Mouse (Mus musculus) stomach, embryonic 16.5 days (tissue): ENCODE data around the gene Ephb3. TPM values are rescaled to one million over a fixed set of nuclear protein-coding genes. Genes with fewer than 3 reads are reported as not detected.
A peak's percentile ranks its signal among the peaks of the same experiment; 100 is the strongest.

Source experiments
- ATAC-seq: fragments of 200-750 bp; cut with Nextera tagmentation; 2 replicates; pipeline ENCODE4 v1.8.0; 2017; ENCODE audit warnings: moderate number of reproducible peaks, moderate TSS enrichment; ENCODE audit not compliant: insufficient read depth, low FRiP score
- H3K27ac ChIP-seq: fragments of 300-500 bp; sonication (generic); 2 replicates; pipeline ENCODE4 v1.5.1; 2014; ENCODE audit warnings: low read length
- H3K27me3 ChIP-seq: fragments of 300-500 bp; sonication (generic); 2 replicates; pipeline ENCODE4 v1.6.1; 2014; ENCODE audit warnings: low read length, control low read depth, mixed read lengths; ENCODE audit not compliant: control insufficient read depth, insufficient read depth
- H3K36me3 ChIP-seq: fragments of 300-500 bp; sonication (generic); 2 replicates; pipeline ENCODE4 v1.6.1; 2014; ENCODE audit warnings: low read length; ENCODE audit not compliant: control insufficient read depth, insufficient read depth
- H3K4me1 ChIP-seq: fragments of 300-500 bp; sonication (generic); 2 replicates; pipeline ENCODE4 v1.6.1; 2014; ENCODE audit warnings: low read length, control low read depth, mixed read lengths; ENCODE audit not compliant: control insufficient read depth, insufficient read depth
- H3K4me2 ChIP-seq: fragments of 300-500 bp; sonication (generic); 2 replicates; pipeline ENCODE4 v1.6.1; 2014; ENCODE audit warnings: low read depth, low read length, mixed read lengths
- H3K4me3 ChIP-seq: fragments of 300-500 bp; sonication (generic); replicated peaks from 2 replicates; pipeline ENCODE4 v1.5.1; 2014; ENCODE audit warnings: mild to moderate bottlenecking, low read length
- H3K9ac ChIP-seq: fragments of 300-500 bp; sonication (generic); 2 replicates; pipeline ENCODE4 v1.6.1; 2014; ENCODE audit warnings: low read length
- H3K9me3 ChIP-seq: fragments of 300-500 bp; sonication (generic); replicated peaks from 2 replicates; pipeline ENCODE4 v1.6.1; 2016; ENCODE audit warnings: low read length, control low read depth; ENCODE audit not compliant: control insufficient read depth
- WGBS: fragments of 180-500 bp; shearing (Covaris S2); extraction: QIAGEN DNeasy Blood & Tissue Kit; methylation state at CpG from one replicate; pipeline ENCODE4 v1.1.7; 2014; 5-methylcytosine and 5-hydroxymethylcytosine counted together
- polyA plus RNA-seq: library from polyadenylated mRNA; unstranded; fragments of >200 nt; fragmentation: Nextera tagmentation; extraction: Ambion mirVana; gene quantifications from 2 replicates; pipeline ENCODE4 v1.2.1, GENCODE M21; 2015

Gene Ephb3
- polyA plus RNA-seq, 1 experiment from 2014 or later = 20.6 TPM

DNA sequence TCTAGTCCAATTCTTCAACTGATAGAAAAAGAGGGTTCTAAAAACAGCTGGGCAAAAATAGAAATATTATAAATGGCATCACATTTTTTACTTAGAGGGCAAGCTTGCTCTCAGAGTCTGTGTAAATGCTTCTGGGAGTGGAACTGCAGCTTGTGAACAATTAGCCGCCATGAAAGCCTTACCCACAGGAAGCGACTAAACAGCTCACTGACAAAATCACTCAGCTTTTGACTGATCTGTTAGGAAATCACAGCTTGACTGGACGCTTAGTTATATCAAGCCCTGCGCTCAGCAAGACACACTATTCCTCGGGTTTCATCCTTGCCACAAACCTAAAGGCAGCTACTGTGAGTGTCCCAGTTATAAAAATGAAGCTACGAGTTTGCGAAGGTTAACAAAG, 17.0 kb upstream of the Ephb3 start:
- no peaks in the 10 kb centered on the region for H3K36me3 ChIP-seq
- H3K4me1 ChIP-seq = no peaks in the 10 kb centered on the region
- no peak overlapping the region for H3K4me3 ChIP-seq
- H3K9me3 ChIP-seq = no peaks in the 10 kb centered on the region
- WGBS = 39% methylated on average over 7 of the region's 7 CpGs
- H3K4me2 ChIP-seq = no peak overlapping the region
- no peaks in the 10 kb centered on the region for H3K27me3 ChIP-seq
- no peak overlapping the region for H3K9ac ChIP-seq
- H3K27ac ChIP-seq = no peak overlapping the region
- no peak for ATAC-seq

DNA sequence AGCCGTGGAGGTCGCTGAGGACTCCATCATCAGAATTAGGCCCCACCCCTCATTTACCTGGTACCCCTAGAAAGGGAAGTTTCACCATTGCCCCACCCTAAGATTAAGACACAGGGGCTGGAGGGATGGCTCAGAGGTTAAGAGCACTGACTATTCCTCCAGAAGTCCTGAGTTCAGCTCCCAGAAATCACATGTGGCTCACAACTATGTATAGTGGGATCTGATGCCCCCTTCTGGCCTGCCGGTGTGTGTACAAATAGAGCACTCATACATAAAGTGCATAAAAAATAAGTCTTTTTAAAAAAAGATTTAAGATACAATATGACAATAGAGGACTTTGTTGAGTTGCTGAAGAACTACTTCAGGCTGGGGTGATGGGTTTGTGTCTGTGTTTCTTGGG, 16.2 kb upstream of the Ephb3 start:
- Histone ChIP-seq H3K4me1 (no peaks in the 10 kb centered on the region), H3K4me2 (no peak overlapping the region), H3K36me3 (no peaks in the 10 kb centered on the region), H3K4me3 (no peak overlapping the region), H3K27me3 (no peaks in the 10 kb centered on the region), H3K9me3 (no peaks in the 10 kb centered on the region), H3K9ac (no peak overlapping the region), H3K27ac (no peak overlapping the region)
- ATAC-seq = no peak
- WGBS = 83% methylated on average over 3 of the region's 3 CpGs

DNA sequence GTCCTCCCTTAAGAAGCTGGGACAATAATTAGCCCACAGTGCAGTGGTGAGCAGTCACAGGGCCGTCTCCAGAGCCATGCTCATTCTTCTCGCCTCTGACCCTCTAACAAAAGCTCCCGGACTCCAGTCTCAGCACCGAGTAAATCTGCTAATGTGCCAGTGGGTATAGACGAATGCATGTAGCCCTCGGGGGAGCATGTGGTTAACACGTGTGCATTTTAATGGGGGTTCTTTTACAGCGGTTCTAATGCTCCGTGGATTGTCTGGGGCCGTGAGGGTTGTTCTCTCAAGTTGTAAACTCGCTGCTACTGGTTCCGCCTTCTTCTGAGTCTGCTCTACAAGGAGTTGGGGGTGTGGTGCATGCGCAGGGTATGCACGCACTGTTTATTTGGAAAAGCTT, 13.0 kb upstream of the Ephb3 start:
- Histone ChIP-seq H3K9ac (no peak overlapping the region), H3K27me3 (no peaks in the 10 kb centered on the region), H3K4me1 (no peaks in the 10 kb centered on the region), H3K9me3 (no peaks in the 10 kb centered on the region), H3K36me3 (no peaks in the 10 kb centered on the region), H3K27ac (no peak overlapping the region), H3K4me2 (no peak overlapping the region), H3K4me3 (no peak overlapping the region)
- ATAC-seq = no peak
- WGBS = 74% methylated on average over 14 of the region's 14 CpGs

GRCm38 (mm10) chr16:21192509-21193354, 11.8 kb upstream of the Ephb3 start:
- no peak overlapping the region for H3K27ac ChIP-seq
- no peaks in the 10 kb centered on the region for H3K27me3 ChIP-seq
- H3K9ac ChIP-seq = no peak overlapping the region; the same call in 1 of the 2 replicates
- H3K4me1 ChIP-seq = no peaks in the 10 kb centered on the region
- no peaks in the 10 kb centered on the region for H3K9me3 ChIP-seq
- 26% methylated on average over 7 of the region's 7 CpGs for WGBS
- H3K4me2 ChIP-seq = no peak overlapping the region
- no peaks in the 10 kb centered on the region for H3K36me3 ChIP-seq
- ATAC-seq = peak; percentile 53; the same call in 1 of the 2 replicates
- no peak overlapping the region for H3K4me3 ChIP-seq

GRCm38 (mm10) chr16:21194182-21194581, 10.4 kb upstream of the Ephb3 start:
- ATAC-seq = no peak
- H3K27ac ChIP-seq = no peak overlapping the region
- no peaks in the 10 kb centered on the region for H3K27me3 ChIP-seq
- no peak overlapping the region for H3K4me3 ChIP-seq
- H3K9ac ChIP-seq = no peak overlapping the region
- H3K4me2 ChIP-seq = no peak overlapping the region
- 84% methylated on average over 12 of the region's 12 CpGs for WGBS
- H3K36me3 ChIP-seq = no peaks in the 10 kb centered on the region
- H3K9me3 ChIP-seq = no peaks in the 10 kb centered on the region
- no peaks in the 10 kb centered on the region for H3K4me1 ChIP-seq

DNA sequence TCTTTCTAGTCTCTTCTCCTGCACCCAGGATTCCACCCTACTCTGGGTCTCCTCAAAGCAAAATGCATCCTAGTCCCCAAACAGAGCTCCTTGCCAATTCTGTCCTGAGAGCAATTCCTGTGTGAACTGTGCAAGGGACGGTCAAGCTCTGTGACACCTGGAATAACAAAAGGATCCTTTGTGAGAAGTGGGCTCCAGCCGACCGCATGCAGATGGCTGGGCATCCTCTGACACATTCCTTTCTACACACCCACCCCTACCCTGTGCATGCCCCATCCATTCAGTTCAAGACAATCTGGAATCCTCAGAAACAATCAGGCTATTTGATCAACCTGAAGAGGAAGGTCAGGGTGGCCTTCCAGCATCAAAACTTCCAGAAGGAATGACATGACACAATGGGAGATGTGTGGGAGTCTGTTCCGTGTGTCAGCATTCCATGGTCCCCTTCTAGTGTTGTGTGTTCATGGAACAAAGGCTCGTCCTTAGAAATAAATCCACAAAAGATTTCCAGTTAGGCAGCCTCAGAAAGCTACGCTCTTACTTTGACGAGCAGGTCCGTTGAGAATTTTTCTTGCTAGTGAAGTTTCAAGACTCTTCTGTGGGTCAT, 9.2 kb upstream of the Ephb3 start:
- Histone ChIP-seq H3K36me3 (no peaks in the 10 kb centered on the region), H3K4me2 (no peak overlapping the region), H3K4me1 (no peaks in the 10 kb centered on the region), H3K27ac (no peak overlapping the region), H3K27me3 (no peaks in the 10 kb centered on the region), H3K9me3 (no peaks in the 10 kb centered on the region), H3K9ac (no peak overlapping the region), H3K4me3 (no peak overlapping the region)
- WGBS = 67% methylated on average over 8 of the region's 8 CpGs
- no peak for ATAC-seq

GRCm38 (mm10) chr16:21196576-21196975, 8.0 kb upstream of the Ephb3 start:
- WGBS = 85% methylated on average over 3 of the region's 3 CpGs
- no peak overlapping the region for H3K27ac ChIP-seq
- no peaks in the 10 kb centered on the region for H3K4me1 ChIP-seq
- no peaks in the 10 kb centered on the region for H3K9me3 ChIP-seq
- ATAC-seq = no peak
- H3K4me2 ChIP-seq = no peak overlapping the region
- no peaks in the 10 kb centered on the region for H3K36me3 ChIP-seq
- H3K9ac ChIP-seq = no peak overlapping the region
- H3K27me3 ChIP-seq = no peaks in the 10 kb centered on the region
- no peak overlapping the region for H3K4me3 ChIP-seq

- Histone ChIP-seq H3K9me3 (no peaks in the 10 kb centered on the region), H3K27ac (no peak overlapping the region), H3K4me3 (no peak overlapping the region), H3K36me3 (no peaks in the 10 kb centered on the region), H3K4me2 (no peak overlapping the region), H3K27me3 (no peaks in the 10 kb centered on the region), H3K4me1 (0 out of 2 replicates have a peak, but pooled peaks cover 3% of the 10 kb centered on the region), H3K9ac (no peak overlapping the region)
- no peak for ATAC-seq
- WGBS = 73% methylated on average over 4 of the region's 4 CpGs
Observed at GRCm38 (mm10) chr16:21197542-21197941, 7.0 kb upstream of the Ephb3 start.

- no peak overlapping the region for H3K27ac ChIP-seq
- ATAC-seq = no peak; the same call in 1 of the 2 replicates
- H3K36me3 ChIP-seq = no peaks in the 10 kb centered on the region
- no peaks in the 10 kb centered on the region for H3K27me3 ChIP-seq
- H3K9ac ChIP-seq = no peak overlapping the region
- no peaks in the 10 kb centered on the region for H3K9me3 ChIP-seq
- H3K4me3 ChIP-seq = no peak overlapping the region
- no peak overlapping the region for H3K4me2 ChIP-seq
- WGBS = 88% methylated on average over 7 of the region's 7 CpGs
- 0 out of 2 replicates have a peak, but pooled peaks cover 3% of the 10 kb centered on the region for H3K4me1 ChIP-seq
Observed at GRCm38 (mm10) chr16:21198006-21198405, 6.5 kb upstream of the Ephb3 start.
